In the genomic region with DNA sequence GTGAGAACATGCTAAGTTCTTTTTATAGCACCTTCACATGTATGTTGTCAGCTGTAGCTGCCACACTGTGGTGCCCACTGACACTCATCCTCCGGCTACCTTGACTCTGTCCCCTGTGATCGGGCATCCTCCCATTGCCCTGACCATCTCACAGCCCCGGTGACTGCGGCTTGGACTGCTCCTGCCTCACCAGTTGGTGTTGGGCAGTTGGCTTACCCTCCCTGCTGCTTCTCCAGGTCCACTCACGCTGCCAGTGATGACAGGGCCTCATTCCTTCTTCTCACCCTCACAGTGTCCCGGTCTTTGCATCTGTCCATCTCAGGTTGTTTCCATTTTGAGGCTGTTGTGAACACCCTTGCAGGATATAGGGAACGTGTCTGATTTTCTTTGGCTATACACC, we compare ENCODE assay signal across 23 mouse cellular contexts. TPM values are rescaled to one million over a fixed set of nuclear protein-coding genes. Genes with fewer than 3 reads are reported as not detected.
DNase-seq lines count a peak whose midpoint lies in the region; TF ChIP-seq lines count a peak whose summit lies in the region.
"Had no signal": no experiment of that assay in that cellular context is flagged by ENCODE, and none has a peak within 500 bp of the region (broad histone marks: within the 10 kb centered on the region; RNA-seq: fewer than 3 reads in every experiment).

No protein-coding gene starts in this region.

- WGBS in cerebellum, adult 2 months: 19% methylated on average over 7 of the region's 7 CpGs

- no peaks in the 10 kb centered on the region for H3K27me3 ChIP-seq in cerebellum, adult 2 months (ENCODE audit: control insufficient read depth, insufficient read depth, low read length)
- H3K27me3 ChIP-seq: embryonic facial prominence, embryonic 12.5 days; hindbrain, embryonic 12.5 days; kidney, embryonic 15.5 days; limb, embryonic 12.5 days had no signal

- H3K4me3 ChIP-seq in cerebellum, adult 2 months (replicated peaks; ENCODE audit: insufficient read depth, low read depth, low read length): no peak overlapping the region
- H3K4me3 ChIP-seq: embryonic facial prominence, embryonic 12.5 days; heart, embryonic 10.5 days; hindbrain, embryonic 12.5 days; kidney, embryonic 15.5 days; limb, embryonic 12.5 days had no signal

- H3K27ac ChIP-seq in cerebellum, adult 2 months (ENCODE audit: insufficient read depth, low read length): peak overlapping the region; percentile 80
- H3K27ac ChIP-seq: embryonic facial prominence, embryonic 12.5 days; heart, embryonic 10.5 days; hindbrain, embryonic 12.5 days; kidney, embryonic 15.5 days; limb, embryonic 12.5 days; macrophage had no signal

- peak; percentile 36; the same call in 1 of the 2 replicates for TF ChIP-seq POLR2A in cerebellum, adult 2 months (IDR thresholded peaks at IDR 0.05; ENCODE audit: borderline replicate concordance, insufficient read depth, low read length)

- DNase-seq in heart, adult 11 months: peak; percentile 90
- DNase-seq in heart, adult 8-10 months (ENCODE audit: low spot score): no peak
- DNase-seq in brain, adult 2 months (ENCODE audit: low read depth, low spot score): peak; percentile 94
- DNase-seq in cerebellum, adult 2 months: peak; percentile 88 to 93
- peak; percentile 86 to 89 for DNase-seq in cerebellum, postnatal 25 days
- DNase-seq in right cerebral cortex, postnatal 10 days (ENCODE audit: low spot score in 2 of 2): no peak
- no peak for DNase-seq in embryo, embryonic 10 days (ENCODE audit: low spot score)
- DNase-seq: adrenal gland, postnatal 36 days; forebrain, postnatal 0 days; gastrocnemius, postnatal 36 days; heart, postnatal 10 days; kidney, adult 11 months; kidney, postnatal 4 days; liver, postnatal 0 days; right cerebral cortex, adult 18-20 months; thymus, adult 18-20 months; thymus, postnatal 36 days had no signal

- H3K4me1 ChIP-seq in cerebellum, adult 2 months (ENCODE audit: control insufficient read depth, insufficient read depth, low read length): peaks cover 48% of the 10 kb centered on the region

- TF ChIP-seq CTCF in cerebellum, adult 2 months (IDR thresholded peaks at IDR 0.05; ENCODE audit: borderline replicate concordance, insufficient read depth, low read depth, low read length): no peak

RNA-seq across cellular contexts. Expression of a gene that starts 35.3 kb away (rescaled TPM):
- 100 to 1,000 TPM in 3 of 4 experiments, 10 to 100 TPM in 1; 93.9 to 119 (median 111) TPM for total RNA-seq in heart, adult 8-10 months (2022)
- 134 and 151 TPM in 2 replicates for polyA plus RNA-seq in cerebellum, adult 2 months (2012; rRNA removed)

Comparison
In these comparisons a context has a peak if more than half of its experiments do, and no peak if none do; other contexts are left out.
1. DNase-seq: peak in heart, adult 11 months (single experiment), brain, adult 2 months (single experiment), cerebellum, adult 2 months (2 of 2) and cerebellum, postnatal 25 days (2 of 2); none in heart, adult 8-10 months (single experiment), right cerebral cortex, postnatal 10 days (0 of 2) and embryo, embryonic 10 days (single experiment).